Mouse (Mus musculus) ovary, postnatal 14 days (tissue): ENCODE data around the gene Zfp114.

Experiments
- DNase-seq: peaks from one replicate; pipeline ENCODE4 v3.0.0; 2022; ENCODE audit warnings: low spot score

The Zfp114 gene

GRCm38 (mm10) chr7:24174618-24175336, at the start of gene Zfp114:
TSS of gene Zfp114 (plus strand) at chr7:24175060.
- peak; percentile 60 for DNase-seq

GRCm38 (mm10) chr7:24133425-24133995, 41.4 kb upstream of the Zfp114 start:
- DNase-seq: no peak

DNA sequence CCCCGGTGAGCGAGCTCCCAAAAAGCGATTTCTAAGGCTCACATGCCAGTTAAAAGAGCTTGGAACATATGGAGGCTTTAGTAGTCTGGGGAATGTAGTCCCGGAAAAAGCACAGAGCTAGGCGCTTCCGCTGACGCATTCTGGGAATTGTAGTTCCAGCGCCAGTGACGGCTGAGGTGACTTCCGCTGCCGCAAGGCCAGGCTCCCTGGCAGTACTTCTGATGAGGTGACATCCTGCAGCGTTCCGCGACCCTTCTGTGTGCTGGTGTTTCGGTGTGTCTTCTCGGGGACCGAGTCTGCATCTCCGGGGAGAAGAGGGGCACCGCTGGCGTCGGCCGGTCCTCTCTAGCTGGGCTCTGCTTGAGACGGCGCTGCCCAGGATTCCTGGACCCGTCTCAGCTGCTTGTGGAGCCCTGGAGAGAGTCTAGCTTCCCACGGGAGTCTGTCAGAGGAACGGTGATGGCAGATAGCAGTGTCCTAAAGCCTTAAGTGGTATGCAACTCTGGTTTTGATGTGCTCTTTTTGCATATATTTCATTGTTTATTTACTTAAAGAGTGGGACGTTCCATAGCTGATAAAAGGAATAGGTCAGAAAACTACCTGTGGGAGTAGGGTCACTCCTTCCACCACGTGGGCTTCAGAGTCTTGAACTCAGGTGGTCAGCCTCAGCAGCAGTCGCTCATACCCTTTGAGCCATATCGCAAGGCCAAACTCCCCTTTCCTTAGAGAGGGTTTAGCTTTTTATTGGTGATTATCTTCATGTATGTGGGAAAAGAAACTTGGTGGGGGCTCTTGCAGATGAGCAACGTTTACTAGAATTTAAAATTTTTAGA, 40.6 kb upstream of the Zfp114 start, which contains the start of gene Zfp235:
Gene Zfp235 (plus strand): TSS at position 174 of the 833 bp plus-strand sequence.
- DNase-seq: peak; percentile 74

DNA sequence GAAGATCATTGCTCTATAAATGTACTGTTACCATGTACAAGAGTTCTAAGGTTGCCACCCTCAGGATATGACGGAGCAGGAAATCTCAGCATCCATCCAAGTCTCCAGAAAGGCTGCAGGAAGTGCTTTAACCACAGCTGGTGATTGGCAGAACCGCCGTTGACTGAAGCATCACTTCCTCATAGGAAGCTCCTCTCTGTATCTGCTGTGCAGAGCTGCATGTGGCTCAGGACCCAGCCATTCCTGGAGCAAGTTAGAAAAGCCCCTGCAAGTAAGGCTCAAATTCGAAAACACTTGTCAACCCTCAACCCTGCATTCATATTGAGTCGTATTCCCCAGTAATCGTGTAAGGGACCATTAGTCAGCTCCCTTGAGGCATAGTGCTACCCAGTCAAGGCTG, 32.3 kb upstream of the Zfp114 start:
- no peak for DNase-seq

- no peak for DNase-seq
These were observed 21.6 kb upstream of the Zfp114 start for GRCm38 (mm10) chr7:24153272-24153671.

GRCm38 (mm10) chr7:24172191-24172590, 2.7 kb upstream of the Zfp114 start:
- no peak for DNase-seq

- DNase-seq: no peak
These were observed 464 bp downstream of the Zfp114 start for GRCm38 (mm10) chr7:24175337-24175711.

- no peak for DNase-seq
These were observed 12.8 kb downstream of the Zfp114 start for GRCm38 (mm10) chr7:24187611-24188010.

GRCm38 (mm10) chr7:24188901-24189570, 14.2 kb downstream of the Zfp114 start:
- DNase-seq: no peak

- no peak for DNase-seq
These were observed 14.7 kb downstream of the Zfp114 start for GRCm38 (mm10) chr7:24189571-24189944.

GRCm38 (mm10) chr7:24191361-24191760, 16.5 kb downstream of the Zfp114 start:
- no peak for DNase-seq

DNA sequence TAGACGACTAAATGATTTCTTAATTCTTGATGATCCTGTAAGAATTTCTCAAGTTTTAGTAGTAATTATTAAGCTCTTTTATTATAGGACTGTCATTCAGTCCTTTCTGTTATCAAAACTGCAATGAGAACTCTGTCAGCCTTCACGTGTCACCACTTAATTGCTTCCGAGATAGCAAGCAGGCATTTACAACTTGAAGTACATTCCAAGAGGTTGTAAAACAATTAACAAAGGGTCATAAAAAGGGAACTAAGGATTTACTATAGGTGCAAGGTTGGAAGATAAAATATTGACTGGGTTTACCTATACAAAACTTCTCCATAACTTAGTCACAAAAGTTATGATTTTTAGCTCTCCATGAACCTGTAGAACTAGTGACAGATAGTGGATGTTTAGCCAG, 18.3 kb downstream of the Zfp114 start:
- no peak for DNase-seq

DNA sequence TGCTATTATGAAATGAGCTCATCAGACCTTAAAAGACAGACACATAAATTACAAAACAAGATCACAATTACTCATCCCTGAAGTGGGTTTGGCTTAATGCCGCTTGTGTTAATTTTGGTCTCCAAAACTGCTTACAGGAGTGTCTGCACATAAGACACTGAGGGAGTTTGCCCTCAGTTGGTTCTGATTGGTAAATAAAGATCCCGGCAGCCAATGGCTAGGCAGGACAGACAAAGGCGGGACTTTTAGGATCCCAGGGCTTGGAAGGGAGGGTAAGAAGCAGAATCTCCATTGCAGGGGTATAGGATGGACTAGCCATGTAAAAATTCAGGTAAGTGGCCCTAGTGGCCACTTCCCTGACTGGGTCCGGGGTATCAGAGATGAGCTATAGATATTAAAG, 22.1 kb downstream of the Zfp114 start:
- no peak for DNase-seq

- DNase-seq: peak; percentile 52
These were observed 32.8 kb downstream of the Zfp114 start for GRCm38 (mm10) chr7:24207488-24208261.

DNA sequence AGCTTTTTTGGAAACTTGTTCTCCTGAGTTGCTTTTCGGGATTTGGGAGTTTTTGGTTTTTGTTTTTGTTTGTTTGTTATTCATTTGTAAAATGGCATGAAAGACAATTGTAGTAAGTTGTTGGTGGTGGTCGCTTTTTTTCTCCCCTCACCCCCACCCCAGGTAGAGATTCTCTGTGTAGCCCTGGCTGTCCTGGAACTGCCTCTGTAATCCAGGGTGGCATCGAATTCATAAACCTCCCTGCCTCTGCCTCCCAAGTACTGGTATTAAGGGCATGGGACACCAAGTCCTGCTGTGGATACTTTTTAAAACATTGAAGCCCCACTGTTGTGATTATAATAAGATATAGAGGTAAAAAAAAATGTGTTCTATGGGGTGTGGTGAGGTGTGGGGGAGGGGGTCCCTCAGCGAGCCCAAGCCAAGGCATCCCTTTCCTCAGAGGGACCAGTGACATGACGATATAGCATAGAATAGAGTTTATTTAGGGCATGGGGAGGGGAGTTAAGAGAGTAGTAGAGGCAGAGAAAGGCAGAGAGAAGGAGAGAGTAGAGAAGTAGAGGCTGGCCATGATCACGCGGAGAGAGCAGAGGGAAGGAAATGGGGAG, 33.5 kb downstream of the Zfp114 start:
- no peak for DNase-seq

- no peak for DNase-seq
These were observed 35.4 kb downstream of the Zfp114 start for GRCm38 (mm10) chr7:24210296-24210695.

DNA sequence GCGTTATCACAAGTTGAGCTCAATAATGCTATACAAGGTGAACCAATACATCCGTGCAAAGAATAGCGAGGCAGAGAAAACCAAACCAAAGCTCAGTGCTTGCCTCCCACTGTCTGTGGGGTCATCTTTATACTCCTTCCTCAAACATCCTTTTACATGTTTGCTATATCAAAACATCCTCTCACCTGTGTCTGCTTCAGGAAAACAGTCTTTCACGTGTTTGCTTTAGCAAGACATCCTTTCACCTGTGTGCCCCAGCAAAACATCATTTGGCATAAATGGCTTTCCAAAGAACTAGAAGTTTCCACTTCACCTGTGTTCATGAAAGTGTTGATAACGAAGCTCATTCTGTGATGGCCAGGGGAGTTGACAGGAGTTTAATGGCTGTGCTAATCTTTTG, 36.5 kb downstream of the Zfp114 start, which contains the start of gene Zfp111:
Gene Zfp111 (minus strand): TSS at position 101 of the 400 bp plus-strand sequence.
- no peak for DNase-seq
